Mouse (Mus musculus) limb, embryonic 11.5 days (tissue): ENCODE data around the gene Swi5. TPM values are rescaled to one million over a fixed set of nuclear protein-coding genes. Genes with fewer than 3 reads are reported as not detected.
A peak's percentile ranks its signal among the peaks of the same experiment; 100 is the strongest.

Experiments used
- ATAC-seq: fragments of 200-750 bp; cut with Nextera tagmentation; 2 replicates; pipeline ENCODE4 v1.8.0; 2017; ENCODE audit warnings: low read depth; ENCODE audit not compliant: insufficient number of reproducible peaks, low FRiP score, low TSS enrichment
- DNase-seq: peaks from one replicate; pipeline ENCODE4 v3.0.0-alpha.2; 2015; ENCODE audit warnings: low spot score
- H3K27ac ChIP-seq: fragments of 300-500 bp; sonication (generic); replicated peaks from 2 replicates; pipeline ENCODE4 v1.5.1; 2014; ENCODE audit warnings: low read depth, mild to moderate bottlenecking, low read length
- H3K27me3 ChIP-seq: fragments of 300-500 bp; sonication (generic); 2 replicates; pipeline ENCODE4 v1.6.1; 2014; ENCODE audit warnings: mild to moderate bottlenecking, low read length, mixed read lengths; ENCODE audit not compliant: control insufficient read depth, insufficient read depth
- H3K36me3 ChIP-seq: fragments of 300-500 bp; sonication (generic); 2 replicates; pipeline ENCODE4 v1.6.1; 2014; ENCODE audit warnings: mild to moderate bottlenecking, low read length, moderate library complexity, mixed read lengths; ENCODE audit not compliant: control insufficient read depth, insufficient read depth
- H3K4me1 ChIP-seq: fragments of 300-500 bp; sonication (generic); 2 replicates; pipeline ENCODE4 v1.6.1; 2014; ENCODE audit warnings: low read length, mixed read lengths; ENCODE audit not compliant: control insufficient read depth, insufficient read depth
- H3K4me2 ChIP-seq: fragments of 300-500 bp; sonication (generic); 2 replicates; pipeline ENCODE4 v1.6.1; 2014; ENCODE audit warnings: low read depth, mild to moderate bottlenecking, moderate library complexity; ENCODE audit not compliant: severe bottlenecking
- H3K4me3 ChIP-seq: fragments of 300-500 bp; sonication (generic); 2 replicates; pipeline ENCODE4 v1.5.1; 2014; ENCODE audit warnings: low read depth, low read length
- H3K9ac ChIP-seq: fragments of 300-500 bp; sonication (generic); 2 replicates; pipeline ENCODE4 v1.6.1; 2014; ENCODE audit warnings: mild to moderate bottlenecking, low read length
- H3K9me3 ChIP-seq: fragments of 300-500 bp; sonication (generic); 2 replicates; pipeline ENCODE4 v1.6.1; 2016; ENCODE audit warnings: low read length; ENCODE audit not compliant: control insufficient read depth
- WGBS: fragments of 180-500 bp; shearing (Covaris S2); extraction: QIAGEN DNeasy Blood & Tissue Kit; methylation state at CpG from one replicate; pipeline ENCODE4 v1.1.7; 2014; 5-methylcytosine and 5-hydroxymethylcytosine counted together
- polyA plus RNA-seq: library from polyadenylated mRNA; unstranded; fragments of >200 nt; fragmentation: Nextera tagmentation; extraction: Ambion mirVana; gene quantifications from 2 replicates; pipeline ENCODE4 v1.2.1, GENCODE M21; 2014

Gene Swi5
- polyA plus RNA-seq, 1 experiment from 2014 or later = 272 TPM

GRCm38 (mm10) chr2:32322754-32323741 is 35.2 kb upstream of the Swi5 start:
- WGBS = 83% methylated on average over 7 of the region's 7 CpGs
- no peak overlapping the region for H3K4me3 ChIP-seq
- no peak overlapping the region for H3K9ac ChIP-seq
- no peak for ATAC-seq
- no peaks in the 10 kb centered on the region for H3K9me3 ChIP-seq
- H3K27me3 ChIP-seq = no peaks in the 10 kb centered on the region
- H3K36me3 ChIP-seq = no peaks in the 10 kb centered on the region
- peaks cover 18% of the 10 kb centered on the region for H3K4me1 ChIP-seq
- no peak for DNase-seq
- H3K27ac ChIP-seq = no peak overlapping the region
- no peak overlapping the region for H3K4me2 ChIP-seq

- 68% methylated on average over 9 of the region's 9 CpGs for WGBS
- H3K9ac ChIP-seq = no peak overlapping the region
- no peak overlapping the region for H3K4me3 ChIP-seq
- no peak overlapping the region for H3K4me2 ChIP-seq
- no peak for ATAC-seq
- H3K4me1 ChIP-seq = peaks cover 27% of the 10 kb centered on the region
- no peaks in the 10 kb centered on the region for H3K36me3 ChIP-seq
- DNase-seq = no peak
- 0 out of 2 replicates have a peak overlapping the region, but pooled peaks have one; percentile 15 for H3K27ac ChIP-seq
- no peaks in the 10 kb centered on the region for H3K27me3 ChIP-seq
- no peaks in the 10 kb centered on the region for H3K9me3 ChIP-seq
These were observed 33.9 kb upstream of the Swi5 start for GRCm38 (mm10) chr2:32321591-32322298.

GRCm38 (mm10) chr2:32320721-32321120 is 32.8 kb upstream of the Swi5 start:
- H3K27ac ChIP-seq = peak overlapping the region; percentile 100
- H3K4me1 ChIP-seq = peaks cover 37% of the 10 kb centered on the region
- H3K9ac ChIP-seq = no peak overlapping the region
- H3K4me2 ChIP-seq = no peak overlapping the region
- H3K9me3 ChIP-seq = no peaks in the 10 kb centered on the region
- H3K27me3 ChIP-seq = no peaks in the 10 kb centered on the region
- H3K4me3 ChIP-seq = no peak overlapping the region
- H3K36me3 ChIP-seq = no peaks in the 10 kb centered on the region
- DNase-seq (no peak), ATAC-seq (no peak)
- whole genome bisulfite sequencing = 50% methylated on average over 11 of the region's 11 CpGs

- DNase-seq (peak; percentile 88), ATAC-seq (peak; percentile 53)
- Histone ChIP-seq H3K4me3 (peak overlapping the region; percentile 15), H3K9ac (peak overlapping the region; percentile 48), H3K27me3 (no peaks in the 10 kb centered on the region), H3K27ac (peak overlapping the region; percentile 100), H3K36me3 (no peaks in the 10 kb centered on the region), H3K9me3 (no peaks in the 10 kb centered on the region), H3K4me2 (peak overlapping the region; percentile 96), H3K4me1 (peaks cover 45% of the 10 kb centered on the region)
- WGBS = 3% methylated on average over 9 of the region's 9 CpGs
These were observed 32.0 kb upstream of the Swi5 start for GRCm38 (mm10) chr2:32319586-32320580.

GRCm38 (mm10) chr2:32318709-32319585 is 31.1 kb upstream of the Swi5 start:
- DNase-seq = peak; percentile 62
- H3K4me1 ChIP-seq = peaks cover 46% of the 10 kb centered on the region

GRCm38 (mm10) chr2:32317791-32318417 is 30.0 kb upstream of the Swi5 start:
- ATAC-seq = peak; percentile 83
- no peaks in the 10 kb centered on the region for H3K9me3 ChIP-seq
- H3K4me2 ChIP-seq = peak overlapping the region; percentile 96
- peaks cover 46% of the 10 kb centered on the region for H3K4me1 ChIP-seq
- DNase-seq = peak; percentile 96
- no peaks in the 10 kb centered on the region for H3K27me3 ChIP-seq
- H3K4me3 ChIP-seq = peak overlapping the region; percentile 74
- peak overlapping the region; percentile 95 for H3K9ac ChIP-seq
- WGBS = 2% methylated on average over 16 of the region's 19 CpGs
- H3K36me3 ChIP-seq = no peaks in the 10 kb centered on the region
- peak overlapping the region; percentile 100 for H3K27ac ChIP-seq

More at GRCm38 (mm10) chr2:32318709-32319585, 31.1 kb upstream of the Swi5 start:
- Histone ChIP-seq H3K4me2 (peak overlapping the region; percentile 96), H3K27me3 (no peaks in the 10 kb centered on the region), H3K9ac (peak overlapping the region; percentile 95), H3K27ac (peak overlapping the region; percentile 100), H3K36me3 (no peaks in the 10 kb centered on the region), H3K9me3 (no peaks in the 10 kb centered on the region), H3K4me3 (peak overlapping the region; percentile 74)
- whole genome bisulfite sequencing = 37% methylated on average over 14 of the region's 14 CpGs
- no peak for ATAC-seq
